Mouse (Mus musculus): ENCODE data around the gene P2rx5.

Gene P2rx5

GRCm38 (mm10) chr11:73159957-73160810 lies at the start of gene P2rx5:
Gene P2rx5 (plus strand): TSS chr11:73160421.
- no peak for TF ChIP-seq GATA4 (IDR thresholded peaks at IDR 0.05; ENCODE audit: insufficient replicate concordance, low read length)

DNA sequence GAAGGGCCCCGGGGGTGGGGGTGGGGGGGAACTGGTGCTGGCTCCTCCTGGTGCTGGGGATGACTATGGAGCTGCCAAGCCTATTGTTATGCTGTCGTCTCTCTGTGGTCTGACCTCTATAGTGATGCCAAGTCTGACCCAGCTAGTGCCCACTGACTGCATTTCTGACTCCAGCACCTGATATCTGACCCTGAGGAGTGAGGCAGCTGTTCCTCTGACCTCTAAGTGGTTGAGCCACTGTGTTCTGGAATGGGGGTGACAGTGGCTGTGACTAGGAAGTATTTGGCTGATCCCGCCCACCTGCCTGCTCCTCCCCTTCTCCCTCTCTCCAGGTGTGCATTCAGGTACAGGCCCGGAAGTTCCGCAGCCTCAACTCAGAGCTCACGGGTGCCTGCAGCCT lies 48.8 kb upstream of the P2rx5 start:
- TF ChIP-seq GATA4 (IDR thresholded peaks at IDR 0.05; ENCODE audit: insufficient replicate concordance, low read length), result no peak

DNA sequence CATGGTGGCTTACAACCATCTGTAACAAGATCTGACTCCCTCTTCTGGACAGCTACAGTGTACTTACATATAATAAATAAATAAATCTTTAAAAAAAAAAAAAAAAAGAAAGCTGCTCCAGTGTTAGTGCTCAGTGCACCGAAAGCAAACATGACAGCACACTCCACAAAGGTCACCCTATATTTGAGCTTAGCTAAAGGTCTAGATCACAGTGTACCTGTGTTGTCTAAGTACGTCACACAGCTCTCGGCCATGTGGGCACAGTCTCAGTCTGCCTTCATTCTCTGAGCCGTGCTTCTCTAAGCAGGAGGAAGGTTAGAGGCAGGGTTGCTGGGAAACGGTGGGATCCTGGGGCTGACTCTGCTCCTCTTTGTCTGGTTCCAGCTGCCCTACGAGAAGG lies 33.7 kb upstream of the P2rx5 start:
- no peak for TF ChIP-seq GATA4 (IDR thresholded peaks at IDR 0.05; ENCODE audit: insufficient replicate concordance, low read length)

DNA sequence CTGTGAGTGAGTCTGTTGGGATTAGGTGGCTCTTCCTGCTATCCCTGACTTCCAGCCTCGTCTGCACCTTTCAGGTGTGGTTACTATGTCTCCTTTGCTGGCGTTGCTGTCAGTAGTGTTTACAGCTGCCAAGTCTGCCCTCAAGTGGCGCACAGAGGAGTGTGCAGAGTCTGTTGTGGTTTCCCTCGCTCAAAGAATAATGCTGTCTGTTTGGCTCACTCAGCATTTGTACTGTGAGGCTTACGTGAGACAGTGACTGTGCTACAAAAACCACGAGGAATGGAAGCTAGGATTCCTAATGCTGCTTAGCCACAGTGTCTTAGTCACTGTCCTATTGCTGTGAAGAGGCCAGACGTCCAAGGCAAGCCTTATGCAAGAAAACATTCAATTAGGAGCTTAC lies 29.2 kb upstream of the P2rx5 start:
- no peak for TF ChIP-seq GATA4 (IDR thresholded peaks at IDR 0.05; ENCODE audit: insufficient replicate concordance, low read length)

- no peak for TF ChIP-seq GATA4 (IDR thresholded peaks at IDR 0.05; ENCODE audit: insufficient replicate concordance, low read length)
Observed at GRCm38 (mm10) chr11:73132999-73133398, 27.2 kb upstream of the P2rx5 start.

DNA sequence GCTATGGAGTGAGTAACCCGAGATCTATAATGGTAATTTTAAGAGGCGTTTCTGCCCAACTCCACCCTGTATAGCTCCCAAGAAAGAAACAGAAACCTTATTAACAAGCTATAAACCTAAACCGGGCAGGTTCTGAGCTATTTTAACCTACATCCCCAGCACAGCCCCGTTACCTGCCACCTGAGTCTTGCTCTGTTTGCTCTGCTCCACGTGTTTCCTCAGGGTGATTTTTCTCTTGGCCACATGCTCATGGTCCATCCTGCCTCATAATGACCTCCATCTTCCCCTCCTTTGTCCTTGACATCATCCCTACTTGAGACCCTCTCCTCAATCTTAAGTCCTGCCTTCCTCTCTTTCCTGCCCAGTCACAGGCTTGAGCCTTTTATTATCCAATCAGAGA lies 26.0 kb upstream of the P2rx5 start:
- TF ChIP-seq GATA4 (IDR thresholded peaks at IDR 0.05; ENCODE audit: insufficient replicate concordance, low read length), result no peak

- no peak for TF ChIP-seq GATA4 (IDR thresholded peaks at IDR 0.05; ENCODE audit: insufficient replicate concordance, low read length)
Observed at GRCm38 (mm10) chr11:73136587-73136986, 23.6 kb upstream of the P2rx5 start.

GRCm38 (mm10) chr11:73137116-73137515 lies 23.1 kb upstream of the P2rx5 start:
- no peak for TF ChIP-seq GATA4 (IDR thresholded peaks at IDR 0.05; ENCODE audit: insufficient replicate concordance, low read length)

GRCm38 (mm10) chr11:73137591-73138501 lies 22.4 kb upstream of the P2rx5 start, which contains the start of gene Haspin:
Gene Haspin (minus strand): TSS chr11:73138294.
- TF ChIP-seq GATA4 (IDR thresholded peaks at IDR 0.05; ENCODE audit: insufficient replicate concordance, low read length), result no peak; the same call in 1 of the 2 replicates

DNA sequence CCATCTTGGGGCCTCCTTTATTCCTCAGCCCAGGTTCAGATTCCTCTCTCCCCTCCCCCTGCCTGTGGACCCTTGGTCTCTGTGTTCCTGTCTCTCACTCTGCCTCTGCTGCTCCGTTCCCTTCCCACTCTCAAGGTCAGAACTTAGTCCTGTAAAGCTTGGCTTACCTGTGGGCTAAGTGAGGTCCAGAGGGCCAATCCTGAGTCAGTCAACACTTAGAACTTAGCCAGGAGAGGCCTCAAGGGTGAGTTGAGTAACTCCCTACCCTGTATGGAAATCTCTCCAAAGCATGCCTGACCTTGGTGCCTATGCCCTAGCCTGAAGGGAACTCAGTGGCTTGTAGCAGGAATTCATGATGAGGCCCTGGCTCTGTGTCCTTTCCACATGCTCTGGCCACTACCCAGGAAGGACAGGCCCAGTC lies 15.9 kb upstream of the P2rx5 start:
- TF ChIP-seq GATA4 (IDR thresholded peaks at IDR 0.05; ENCODE audit: insufficient replicate concordance, low read length), result no peak

DNA sequence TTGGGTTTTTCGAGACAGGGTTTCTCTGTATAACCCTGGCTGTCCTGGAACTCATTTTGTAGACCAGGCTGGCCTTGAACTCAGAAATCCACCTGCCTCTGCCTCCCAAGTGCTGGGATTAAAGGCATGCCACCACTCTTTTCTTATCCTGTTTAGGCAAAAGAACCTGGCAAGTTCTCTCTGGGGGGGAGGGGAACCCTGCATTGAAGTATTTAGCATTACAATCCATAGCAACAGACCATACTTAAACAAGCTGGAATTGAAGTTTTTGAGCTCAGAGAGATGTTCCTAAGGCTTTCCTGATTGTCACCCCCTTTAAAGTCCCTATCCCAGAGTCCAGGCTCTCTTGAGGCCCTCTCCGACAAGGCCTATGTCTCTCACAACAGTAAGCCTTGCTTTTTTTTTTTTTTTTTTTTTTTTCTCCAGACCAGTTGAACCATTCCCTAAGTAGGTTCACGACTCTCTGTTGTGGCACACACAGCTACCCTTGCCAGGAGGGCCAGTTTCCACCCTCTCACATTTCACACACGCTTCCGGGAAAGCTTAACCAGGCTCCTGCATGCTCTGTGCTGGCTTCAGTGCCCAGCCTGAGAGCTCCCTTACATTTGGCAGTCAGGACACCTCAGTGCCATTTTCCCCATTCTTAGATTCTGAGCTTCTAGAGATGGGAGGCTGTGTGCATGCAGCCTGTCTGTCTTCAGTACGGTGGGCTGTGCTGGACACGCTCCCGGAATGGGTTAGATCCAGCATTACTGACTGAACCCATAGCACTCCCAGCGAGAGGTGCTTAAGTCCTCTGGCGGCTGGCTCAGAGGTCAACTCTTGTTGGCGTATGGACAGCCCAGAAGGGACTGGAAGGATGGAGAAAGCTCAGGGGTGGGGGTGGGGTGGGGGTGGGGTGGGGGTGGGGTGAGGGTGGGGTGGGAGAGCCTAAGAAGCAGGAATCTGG lies 13.9 kb upstream of the P2rx5 start:
- no peak for TF ChIP-seq GATA4 (IDR thresholded peaks at IDR 0.05; ENCODE audit: insufficient replicate concordance, low read length)

DNA sequence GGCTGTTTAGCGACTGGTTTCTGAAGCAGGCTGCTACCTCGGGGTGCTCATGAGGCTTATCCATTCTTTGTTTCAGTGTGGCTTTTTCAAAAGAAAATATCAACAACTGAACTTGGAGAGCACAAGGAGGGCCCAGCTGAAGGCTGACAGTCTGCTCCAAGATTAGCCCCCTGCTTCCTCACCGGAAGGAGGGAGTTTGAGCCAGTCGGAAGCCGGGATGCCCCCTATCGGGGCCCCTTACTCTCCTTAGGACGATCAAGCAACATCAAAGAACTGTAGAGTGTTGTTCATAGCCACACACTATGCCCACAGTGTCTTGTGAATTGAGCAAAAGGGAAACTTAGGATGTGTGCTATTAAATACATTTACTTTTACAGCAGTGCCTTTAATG lies 13.3 kb upstream of the P2rx5 start:
- TF ChIP-seq GATA4 (IDR thresholded peaks at IDR 0.05; ENCODE audit: insufficient replicate concordance, low read length), result no peak

- TF ChIP-seq GATA4 (IDR thresholded peaks at IDR 0.05; ENCODE audit: insufficient replicate concordance, low read length), result no peak
Observed at GRCm38 (mm10) chr11:73148209-73148608, 12.0 kb upstream of the P2rx5 start.

GRCm38 (mm10) chr11:73155071-73155470 lies 5.2 kb upstream of the P2rx5 start:
- TF ChIP-seq GATA4 (IDR thresholded peaks at IDR 0.05; ENCODE audit: insufficient replicate concordance, low read length), result no peak

DNA sequence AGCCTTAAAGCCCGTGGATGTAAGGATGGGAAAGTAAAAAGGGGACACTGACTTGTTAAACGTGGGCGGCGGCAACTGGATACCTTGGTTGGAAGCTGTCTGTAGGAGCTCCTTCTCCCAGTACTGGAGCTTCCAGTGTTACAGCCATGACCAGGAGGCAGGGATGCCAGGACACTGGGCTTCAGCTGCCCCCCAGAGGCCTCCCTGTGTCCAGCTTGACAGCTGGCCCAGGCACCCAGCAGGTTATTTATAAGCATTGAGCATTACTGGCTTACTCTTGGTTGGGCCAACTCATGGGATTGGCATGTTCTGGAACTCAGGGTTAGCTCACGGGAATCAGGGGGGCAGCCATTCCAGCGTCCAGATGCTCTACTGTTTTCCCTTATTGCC lies 585 bp downstream of the P2rx5 start:
- no peak for TF ChIP-seq GATA4 (IDR thresholded peaks at IDR 0.05; ENCODE audit: insufficient replicate concordance, low read length)
